Mouse (Mus musculus): ENCODE data around the gene Napsa. TPM values are rescaled to one million over a fixed set of nuclear protein-coding genes. Genes with fewer than 3 reads are reported as not detected.

Napsa gene
- total RNA-seq, 4 experiments from 2014 or later, result not detected

GRCm38 (mm10) chr7:44538756-44539624 is 33.2 kb upstream of the Napsa start:
- DNase-seq (ENCODE audit: low spot score in 2 of 2), result no peak

GRCm38 (mm10) chr7:44542555-44542954 is 29.6 kb upstream of the Napsa start:
- no peak for DNase-seq (ENCODE audit: low spot score in 2 of 2)

GRCm38 (mm10) chr7:44543071-44543470 is 29.1 kb upstream of the Napsa start:
- no peak for DNase-seq (ENCODE audit: low spot score in 2 of 2)

GRCm38 (mm10) chr7:44546274-44546673 is 25.9 kb upstream of the Napsa start:
- no peak for DNase-seq (ENCODE audit: low spot score in 2 of 2)

- no peak for DNase-seq (ENCODE audit: low spot score in 2 of 2)
Observed at GRCm38 (mm10) chr7:44547041-44547440, 25.1 kb upstream of the Napsa start.

- no peak for DNase-seq (ENCODE audit: low spot score in 2 of 2)
Observed at GRCm38 (mm10) chr7:44547725-44548124, 24.5 kb upstream of the Napsa start.

GRCm38 (mm10) chr7:44548497-44549087 is 23.6 kb upstream of the Napsa start, which contains the start of gene Pold1:
Gene Pold1, minus strand, starts transcription at chr7:44548849.
- DNase-seq (ENCODE audit: low spot score in 2 of 2), result peak; percentile 98 to 99

GRCm38 (mm10) chr7:44549621-44550408 is 22.4 kb upstream of the Napsa start:
- DNase-seq (ENCODE audit: low spot score in 2 of 2), result no peak

- no peak for DNase-seq (ENCODE audit: low spot score in 2 of 2)
Observed at GRCm38 (mm10) chr7:44550409-44550678, 21.8 kb upstream of the Napsa start.

- DNase-seq (ENCODE audit: low spot score in 2 of 2), result no peak
Observed at GRCm38 (mm10) chr7:44551301-44551700, 20.9 kb upstream of the Napsa start.

- no peak for DNase-seq (ENCODE audit: low spot score in 2 of 2)
Observed at GRCm38 (mm10) chr7:44551731-44552130, 20.4 kb upstream of the Napsa start.

- no peak for DNase-seq (ENCODE audit: low spot score in 2 of 2)
Observed at GRCm38 (mm10) chr7:44552141-44552908, 19.9 kb upstream of the Napsa start.

- no peak for DNase-seq (ENCODE audit: low spot score in 2 of 2)
Observed at GRCm38 (mm10) chr7:44553196-44553764, 18.9 kb upstream of the Napsa start.

GRCm38 (mm10) chr7:44553826-44554225 is 18.4 kb upstream of the Napsa start, which contains the start of gene Nr1h2:
Gene Nr1h2, minus strand, starts transcription at chr7:44553951.
- DNase-seq (ENCODE audit: low spot score in 2 of 2), result peak; percentile 92 to 94

GRCm38 (mm10) chr7:44557629-44558028 is 14.6 kb upstream of the Napsa start:
- no peak for DNase-seq (ENCODE audit: low spot score in 2 of 2)

- DNase-seq (ENCODE audit: low spot score in 2 of 2), result peak in 1 of 2 experiments; percentile 74
Observed at GRCm38 (mm10) chr7:44560435-44561400, 11.5 kb upstream of the Napsa start.

- DNase-seq (ENCODE audit: low spot score in 2 of 2), result no peak
Observed at GRCm38 (mm10) chr7:44563284-44563683, 8.9 kb upstream of the Napsa start.

GRCm38 (mm10) chr7:44564486-44564885 is 7.7 kb upstream of the Napsa start:
- no peak for DNase-seq (ENCODE audit: low spot score in 2 of 2)

GRCm38 (mm10) chr7:44565414-44565813 is 6.8 kb upstream of the Napsa start:
- DNase-seq (ENCODE audit: low spot score in 2 of 2), result no peak

- no peak for DNase-seq (ENCODE audit: low spot score in 2 of 2)
Observed at GRCm38 (mm10) chr7:44568803-44569202, 3.4 kb upstream of the Napsa start.

Measured in left cerebral cortex, adult 8-10 months (tissue).